Mouse (Mus musculus): ENCODE results near the gene Phf19.

DNA sequence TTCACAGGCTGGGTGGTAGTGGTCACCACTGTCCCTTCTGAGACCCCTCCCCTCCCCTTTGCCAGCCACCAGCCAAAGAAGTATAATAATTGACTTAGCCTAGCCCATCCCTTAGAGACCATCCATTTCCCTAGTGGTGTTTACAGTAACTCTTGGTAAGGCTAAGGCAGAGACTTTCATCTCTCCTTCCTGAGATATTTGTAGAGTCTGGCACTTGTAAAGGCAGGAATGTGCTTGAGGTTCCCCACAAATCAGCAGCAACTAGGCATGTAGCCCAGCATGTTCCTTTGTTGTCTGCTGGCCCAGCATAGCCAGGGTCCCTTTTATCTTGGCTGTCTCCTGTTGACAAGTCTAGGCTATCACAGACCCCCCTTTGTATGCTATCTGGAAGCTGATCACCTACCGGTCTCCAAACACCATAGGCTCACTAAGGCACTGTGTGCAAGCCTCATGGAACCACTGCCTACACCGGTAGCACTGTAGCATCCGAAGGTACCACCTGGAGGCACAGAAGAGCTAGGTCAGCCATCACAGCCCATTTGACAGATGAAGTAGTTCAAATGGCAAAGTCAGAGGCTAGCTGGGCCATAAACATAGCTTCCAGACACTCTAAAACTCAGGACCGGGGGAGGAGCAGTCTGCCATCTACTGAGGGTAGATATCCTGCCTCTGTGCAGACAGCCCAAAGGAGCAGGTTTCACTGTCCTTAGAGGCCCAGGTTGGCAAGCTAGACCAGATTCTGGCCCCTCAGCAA lies 10.0 kb downstream of the Phf19 start:
- no peak for TF ChIP-seq POLR2A (IDR thresholded peaks at IDR 0.05; ENCODE audit: low read depth, low read length)
- no peak for TF ChIP-seq CTCF (IDR thresholded peaks at IDR 0.05; ENCODE audit: extremely low read depth, insufficient read length, insufficient replicate concordance, low read depth, low read length)

Measured in small intestine, adult 2 months (tissue).